Mouse (Mus musculus): ENCODE measurements around the gene 4921507P07Rik. TPM values are rescaled to one million over a fixed set of nuclear protein-coding genes. Genes with fewer than 3 reads are reported as not detected.

4921507P07Rik gene
- total RNA-seq (2012; rRNA removed) = 0.40 and 0.79 TPM in 2 replicates

GRCm38 (mm10) chr6:50596301-50597211 is at the start of gene 4921507P07Rik:
Gene 4921507P07Rik (minus strand): TSS chr6:50596632.
- Histone ChIP-seq H3K9me3 (ENCODE audit: control insufficient read depth, insufficient read depth, low read depth, low read length) (no peaks in the 10 kb centered on the region), H3K27ac (ENCODE audit: insufficient read depth, low read depth, low read length, poor library complexity, severe bottlenecking) (no peak within 1 kb of the TSS), H3K9ac (ENCODE audit: insufficient read depth, low read depth, low read length, poor library complexity, severe bottlenecking) (peak within 1 kb of the TSS; percentile 81), H3K36me3 (ENCODE audit: control insufficient read depth, insufficient read depth, low read length, poor library complexity, severe bottlenecking) (no peaks in the 10 kb centered on the region), H3K4me3 (ENCODE audit: insufficient read depth in 1 of 2, low read depth in 1 of 2, low read length in 2 of 2, poor library complexity in 1 of 2, severe bottlenecking in 1 of 2) (peak within 1 kb of the TSS; percentile 83), H3K4me1 (ENCODE audit: control insufficient read depth in 2 of 2, insufficient read depth in 2 of 2, low read length in 2 of 2, poor library complexity in 1 of 2) (peaks cover 0 to 2% of the 10 kb centered on the region in 2 experiments; a peak in 1 of 4 replicates)
- TF ChIP-seq HCFC1 (IDR thresholded peaks at IDR 0.05; ENCODE audit: borderline replicate concordance, insufficient read depth, low read length) = peak; percentile 45; the same call in 1 of the 2 replicates
- no peak for TF ChIP-seq MAFK (IDR thresholded peaks at IDR 0.05; ENCODE audit: insufficient read depth, low read depth, low read length)
- in situ Hi-C loops (cut with MboI; ENCODE audit: low sequenced_read_pairs in 2 of 2, unreplicated experiment in 2 of 2) = no loop called here
- DNase-seq (ENCODE audit: low read depth, low spot score) = peak; percentile 96

- no peaks in the 10 kb centered on the region for H3K36me3 ChIP-seq (ENCODE audit: control insufficient read depth, insufficient read depth, low read length, poor library complexity, severe bottlenecking)
- TF ChIP-seq ZNF384 (IDR thresholded peaks at IDR 0.05; ENCODE audit: low read depth, low read length) = no peak
- TF ChIP-seq MAFK (IDR thresholded peaks at IDR 0.05; ENCODE audit: insufficient read depth, low read depth, low read length) = no peak
- no peak for TF ChIP-seq HCFC1 (IDR thresholded peaks at IDR 0.05; ENCODE audit: borderline replicate concordance, insufficient read depth, low read length)
- TF ChIP-seq ZC3H11A (IDR thresholded peaks at IDR 0.05; ENCODE audit: borderline replicate concordance, low read depth, low read length) = no peak
- no peak for TF ChIP-seq CHD2 (IDR thresholded peaks at IDR 0.05; ENCODE audit: low read depth, low read length)
- H3K9ac ChIP-seq (ENCODE audit: insufficient read depth, low read depth, low read length, poor library complexity, severe bottlenecking) = no peak overlapping the region
- DNase-seq (ENCODE audit: low read depth, low spot score) = no peak
- no peaks in the 10 kb centered on the region for H3K4me1 ChIP-seq (ENCODE audit: control insufficient read depth in 2 of 2, insufficient read depth in 2 of 2, low read length in 2 of 2, poor library complexity in 1 of 2)
- no peaks in the 10 kb centered on the region for H3K9me3 ChIP-seq (ENCODE audit: control insufficient read depth, insufficient read depth, low read depth, low read length)
- no peak overlapping the region for H3K4me3 ChIP-seq (ENCODE audit: insufficient read depth in 1 of 2, low read depth in 1 of 2, low read length in 2 of 2, poor library complexity in 1 of 2, severe bottlenecking in 1 of 2)
- in situ Hi-C loops (cut with MboI; ENCODE audit: low sequenced_read_pairs in 2 of 2, unreplicated experiment in 2 of 2) = no loop called here
- no peak overlapping the region for H3K27ac ChIP-seq (ENCODE audit: insufficient read depth, low read depth, low read length, poor library complexity, severe bottlenecking)
These were observed 48.3 kb upstream of the 4921507P07Rik start for GRCm38 (mm10) chr6:50644701-50645100.

- DNase-seq (ENCODE audit: low read depth, low spot score) = no peak
- H3K9me3 ChIP-seq (ENCODE audit: control insufficient read depth, insufficient read depth, low read depth, low read length) = peaks cover 3% of the 10 kb centered on the region; the same call in 1 of the 2 replicates
- no peak overlapping the region for H3K27ac ChIP-seq (ENCODE audit: insufficient read depth, low read depth, low read length, poor library complexity, severe bottlenecking)
- TF ChIP-seq CHD2 (IDR thresholded peaks at IDR 0.05; ENCODE audit: low read depth, low read length) = no peak
- no peak for TF ChIP-seq MAFK (IDR thresholded peaks at IDR 0.05; ENCODE audit: insufficient read depth, low read depth, low read length)
- TF ChIP-seq ZC3H11A (IDR thresholded peaks at IDR 0.05; ENCODE audit: borderline replicate concordance, low read depth, low read length) = no peak
- no peak for TF ChIP-seq ZNF384 (IDR thresholded peaks at IDR 0.05; ENCODE audit: low read depth, low read length)
- TF ChIP-seq HCFC1 (IDR thresholded peaks at IDR 0.05; ENCODE audit: borderline replicate concordance, insufficient read depth, low read length) = no peak
- H3K36me3 ChIP-seq (ENCODE audit: control insufficient read depth, insufficient read depth, low read length, poor library complexity, severe bottlenecking) = no peaks in the 10 kb centered on the region
- in situ Hi-C loops (cut with MboI; ENCODE audit: low sequenced_read_pairs in 2 of 2, unreplicated experiment in 2 of 2) = no loop called here
- no peak overlapping the region for H3K4me3 ChIP-seq (ENCODE audit: insufficient read depth in 1 of 2, low read depth in 1 of 2, low read length in 2 of 2, poor library complexity in 1 of 2, severe bottlenecking in 1 of 2)
- no peaks in the 10 kb centered on the region for H3K4me1 ChIP-seq (ENCODE audit: control insufficient read depth in 2 of 2, insufficient read depth in 2 of 2, low read length in 2 of 2, poor library complexity in 1 of 2)
- H3K9ac ChIP-seq (ENCODE audit: insufficient read depth, low read depth, low read length, poor library complexity, severe bottlenecking) = no peak overlapping the region
These were observed 45.5 kb upstream of the 4921507P07Rik start for GRCm38 (mm10) chr6:50641898-50642297.

GRCm38 (mm10) chr6:50640377-50640776 is 43.9 kb upstream of the 4921507P07Rik start:
- Histone ChIP-seq H3K4me3 (ENCODE audit: insufficient read depth in 1 of 2, low read depth in 1 of 2, low read length in 2 of 2, poor library complexity in 1 of 2, severe bottlenecking in 1 of 2) (no peak overlapping the region), H3K9me3 (ENCODE audit: control insufficient read depth, insufficient read depth, low read depth, low read length) (peaks cover 9% of the 10 kb centered on the region), H3K27ac (ENCODE audit: insufficient read depth, low read depth, low read length, poor library complexity, severe bottlenecking) (no peak overlapping the region), H3K4me1 (ENCODE audit: control insufficient read depth in 2 of 2, insufficient read depth in 2 of 2, low read length in 2 of 2, poor library complexity in 1 of 2) (no peaks in the 10 kb centered on the region), H3K36me3 (ENCODE audit: control insufficient read depth, insufficient read depth, low read length, poor library complexity, severe bottlenecking) (no peaks in the 10 kb centered on the region), H3K9ac (ENCODE audit: insufficient read depth, low read depth, low read length, poor library complexity, severe bottlenecking) (no peak overlapping the region)
- no peak for DNase-seq (ENCODE audit: low read depth, low spot score)
- in situ Hi-C loops (cut with MboI; ENCODE audit: low sequenced_read_pairs in 2 of 2, unreplicated experiment in 2 of 2) = no loop called here
- TF ChIP-seq ZNF384 (IDR thresholded peaks at IDR 0.05; ENCODE audit: low read depth, low read length) (no peak), HCFC1 (IDR thresholded peaks at IDR 0.05; ENCODE audit: borderline replicate concordance, insufficient read depth, low read length) (no peak), CHD2 (IDR thresholded peaks at IDR 0.05; ENCODE audit: low read depth, low read length) (no peak), ZC3H11A (IDR thresholded peaks at IDR 0.05; ENCODE audit: borderline replicate concordance, low read depth, low read length) (no peak), MAFK (IDR thresholded peaks at IDR 0.05; ENCODE audit: insufficient read depth, low read depth, low read length) (no peak)

All from ES-E14 (cell line).